Mouse (Mus musculus): Measurements from ENCODE around the gene Chd1. TPM values are rescaled to one million over a fixed set of nuclear protein-coding genes. Genes with fewer than 3 reads are reported as not detected.

The Chd1 gene
- 34.4 TPM for polyA plus RNA-seq (2014; fragmentation: Illumina TruSeq; extraction: RNeasy Lipid Tissue Mini Kit (QIAGEN cat#74804); ENCODE audit: low read depth, low replicate concordance)

DNA sequence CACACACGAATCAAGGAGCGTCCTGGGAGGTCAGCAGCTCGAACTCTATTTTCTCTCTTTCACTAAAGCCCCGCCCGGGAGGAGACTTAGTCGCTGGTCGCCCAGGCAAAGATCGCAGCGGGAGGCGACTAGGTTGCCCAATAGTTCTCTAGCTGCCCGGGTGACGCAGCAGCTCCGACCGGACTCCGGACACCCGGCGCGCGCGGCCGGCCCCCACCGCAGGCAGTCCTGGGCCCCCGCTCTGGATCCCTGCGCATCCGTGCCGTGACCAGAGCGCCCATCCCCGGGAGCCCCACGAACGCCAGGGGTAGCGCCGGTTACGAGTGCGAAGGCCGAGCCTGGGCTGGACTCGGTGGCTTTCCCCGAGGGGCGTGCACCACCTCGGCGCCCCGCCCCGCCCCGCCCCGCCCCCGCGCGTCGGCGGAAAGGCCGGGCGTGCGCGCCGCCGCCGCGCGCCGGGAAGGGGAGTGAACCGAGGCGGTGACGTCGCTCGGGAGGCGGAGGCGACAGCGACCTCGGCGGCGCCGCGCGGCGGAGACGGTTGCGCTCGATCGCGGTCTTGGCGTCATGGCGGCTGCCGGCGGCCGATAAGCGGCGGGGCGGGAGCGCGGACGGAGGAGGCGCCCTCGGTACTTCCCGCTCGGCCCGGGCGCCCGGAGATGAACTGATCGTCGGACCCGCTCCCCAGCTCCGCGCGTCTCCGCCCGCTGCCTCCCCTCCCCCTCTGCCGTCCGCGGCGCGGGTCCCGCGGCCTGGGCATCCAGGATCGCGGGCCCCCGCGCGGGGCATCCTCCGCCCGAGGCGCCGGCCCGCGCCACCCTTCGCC is at the start of gene Chd1:
Chd1 (plus strand) TSS at position 493 of the 826 bp plus-strand sequence.

Other genes starting within 250 kb of the Chd1 start
- gene Psmb1, start 205.2 kb upstream of the Chd1 start, polyA plus RNA-seq (2014; fragmentation: Illumina TruSeq; extraction: RNeasy Lipid Tissue Mini Kit (QIAGEN cat#74804); ENCODE audit: low read depth, low replicate concordance), result 135 TPM
- gene Tbp, start 205.1 kb upstream of the Chd1 start, polyA plus RNA-seq (2014; fragmentation: Illumina TruSeq; extraction: RNeasy Lipid Tissue Mini Kit (QIAGEN cat#74804); ENCODE audit: low read depth, low replicate concordance), result 55.0 TPM
- gene Pdcd2, start 177.7 kb upstream of the Chd1 start, polyA plus RNA-seq (2014; fragmentation: Illumina TruSeq; extraction: RNeasy Lipid Tissue Mini Kit (QIAGEN cat#74804); ENCODE audit: low read depth, low replicate concordance), result 57.9 TPM
- 13.2 TPM for gene Prdm9, start 140.6 kb upstream of the Chd1 start, polyA plus RNA-seq (2014; fragmentation: Illumina TruSeq; extraction: RNeasy Lipid Tissue Mini Kit (QIAGEN cat#74804); ENCODE audit: low read depth, low replicate concordance)
- 9.7 TPM for gene Rgmb, start 126.1 kb downstream of the Chd1 start, polyA plus RNA-seq (2014; fragmentation: Illumina TruSeq; extraction: RNeasy Lipid Tissue Mini Kit (QIAGEN cat#74804); ENCODE audit: low read depth, low replicate concordance)